Mouse (Mus musculus) midbrain, embryonic 13.5 days (tissue): Measurements from ENCODE around the gene Fam53a. TPM values are rescaled to one million over a fixed set of nuclear protein-coding genes. Genes with fewer than 3 reads are reported as not detected.
A peak's percentile ranks its signal among the peaks of the same experiment; 100 is the strongest.

Source experiments
- ATAC-seq: fragments of 200-750 bp; cut with Nextera tagmentation; 2 replicates; pipeline ENCODE4 v1.8.0; 2017; ENCODE audit warnings: mild to moderate bottlenecking, moderate TSS enrichment, moderate library complexity
- H3K27ac ChIP-seq: fragments of 300-500 bp; sonication (generic); 2 replicates; pipeline ENCODE4 v1.5.1; 2015; ENCODE audit warnings: inconsistent platforms, mild to moderate bottlenecking, moderate library complexity
- H3K27me3 ChIP-seq: fragments of 300-500 bp; sonication (generic); 2 replicates; pipeline ENCODE4 v1.6.1; 2015; ENCODE audit warnings: mild to moderate bottlenecking, inconsistent platforms
- H3K36me3 ChIP-seq: fragments of 300-500 bp; sonication (generic); 2 replicates; pipeline ENCODE4 v1.6.1; 2015; ENCODE audit warnings: mild to moderate bottlenecking, inconsistent platforms
- H3K4me1 ChIP-seq: fragments of 300-500 bp; sonication (generic); replicated peaks from 2 replicates; pipeline ENCODE4 v1.6.1; 2015; ENCODE audit warnings: inconsistent platforms
- H3K4me2 ChIP-seq: fragments of 300-500 bp; sonication (generic); replicated peaks from 2 replicates; pipeline ENCODE4 v1.6.1; 2015; ENCODE audit warnings: moderate library complexity, mild to moderate bottlenecking, inconsistent platforms
- H3K4me3 ChIP-seq: fragments of 300-500 bp; sonication (generic); replicated peaks from 2 replicates; pipeline ENCODE4 v1.5.1; 2015; ENCODE audit warnings: mild to moderate bottlenecking, inconsistent platforms
- H3K9ac ChIP-seq: fragments of 300-500 bp; sonication (generic); replicated peaks from 2 replicates; pipeline ENCODE4 v1.6.1; 2015; ENCODE audit warnings: mild to moderate bottlenecking, inconsistent platforms
- H3K9me3 ChIP-seq: fragments of 300-500 bp; sonication (generic); 2 replicates; pipeline ENCODE4 v1.6.1; 2016; ENCODE audit warnings: mild to moderate bottlenecking, inconsistent platforms
- WGBS: fragments of 180-500 bp; shearing (Covaris S2); methylation state at CpG from one replicate; pipeline ENCODE4 v1.1.7; 2015; 5-methylcytosine and 5-hydroxymethylcytosine counted together
- polyA plus RNA-seq: library from polyadenylated mRNA; unstranded; fragments of >200 nt; fragmentation: Nextera tagmentation; extraction: Ambion mirVana; gene quantifications from 2 replicates; pipeline ENCODE4 v1.2.1, GENCODE M21; 2015

Gene Fam53a
- polyA plus RNA-seq, 1 experiment from 2014 or later, result 41.3 TPM

DNA sequence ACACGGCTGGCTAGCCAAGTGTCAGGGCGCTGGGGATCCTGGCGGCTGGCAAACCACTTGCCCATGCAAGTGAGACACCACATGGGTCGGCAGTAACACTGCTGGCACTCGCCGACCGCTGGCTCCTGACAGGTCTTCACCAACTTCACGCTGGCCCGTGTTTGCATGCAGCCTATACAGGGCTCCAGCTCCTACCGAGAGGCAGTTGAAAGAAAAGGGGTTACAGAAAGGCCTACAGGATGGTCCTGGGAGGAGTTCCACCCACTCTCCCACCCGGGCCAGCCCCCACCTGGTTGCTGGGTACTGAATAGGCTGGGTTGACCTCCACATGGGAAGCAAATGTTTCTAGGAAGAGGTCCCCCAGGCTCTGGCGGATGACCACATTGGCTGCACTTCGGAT lies 25.0 kb upstream of the Fam53a start:
- H3K9me3 ChIP-seq, result no peaks in the 10 kb centered on the region
- 0 out of 2 replicates have a peak overlapping the region, but pooled peaks have one; percentile 19 for H3K9ac ChIP-seq
- WGBS, result 94% methylated on average over 13 of the region's 13 CpGs
- H3K4me1 ChIP-seq, result peaks cover 58% of the 10 kb centered on the region
- H3K27ac ChIP-seq, result no peak overlapping the region
- no peak overlapping the region for H3K4me3 ChIP-seq
- H3K27me3 ChIP-seq, result no peaks in the 10 kb centered on the region
- H3K36me3 ChIP-seq, result peaks cover 24% of the 10 kb centered on the region
- ATAC-seq, result no peak
- H3K4me2 ChIP-seq, result no peak overlapping the region

GRCm38 (mm10) chr5:33652783-33653173 lies 23.3 kb upstream of the Fam53a start:
- no peaks in the 10 kb centered on the region for H3K27me3 ChIP-seq
- H3K27ac ChIP-seq, result peak overlapping the region; percentile 96
- peak overlapping the region; percentile 57 for H3K9ac ChIP-seq
- H3K9me3 ChIP-seq, result no peaks in the 10 kb centered on the region
- H3K4me3 ChIP-seq, result peak overlapping the region; percentile 67
- WGBS, result 4% methylated on average over 9 of the region's 9 CpGs
- H3K36me3 ChIP-seq, result peaks cover 37% of the 10 kb centered on the region
- ATAC-seq, result no peak; the same call in 1 of the 2 replicates
- H3K4me2 ChIP-seq, result peak overlapping the region; percentile 79
- peaks cover 51% of the 10 kb centered on the region for H3K4me1 ChIP-seq

DNA sequence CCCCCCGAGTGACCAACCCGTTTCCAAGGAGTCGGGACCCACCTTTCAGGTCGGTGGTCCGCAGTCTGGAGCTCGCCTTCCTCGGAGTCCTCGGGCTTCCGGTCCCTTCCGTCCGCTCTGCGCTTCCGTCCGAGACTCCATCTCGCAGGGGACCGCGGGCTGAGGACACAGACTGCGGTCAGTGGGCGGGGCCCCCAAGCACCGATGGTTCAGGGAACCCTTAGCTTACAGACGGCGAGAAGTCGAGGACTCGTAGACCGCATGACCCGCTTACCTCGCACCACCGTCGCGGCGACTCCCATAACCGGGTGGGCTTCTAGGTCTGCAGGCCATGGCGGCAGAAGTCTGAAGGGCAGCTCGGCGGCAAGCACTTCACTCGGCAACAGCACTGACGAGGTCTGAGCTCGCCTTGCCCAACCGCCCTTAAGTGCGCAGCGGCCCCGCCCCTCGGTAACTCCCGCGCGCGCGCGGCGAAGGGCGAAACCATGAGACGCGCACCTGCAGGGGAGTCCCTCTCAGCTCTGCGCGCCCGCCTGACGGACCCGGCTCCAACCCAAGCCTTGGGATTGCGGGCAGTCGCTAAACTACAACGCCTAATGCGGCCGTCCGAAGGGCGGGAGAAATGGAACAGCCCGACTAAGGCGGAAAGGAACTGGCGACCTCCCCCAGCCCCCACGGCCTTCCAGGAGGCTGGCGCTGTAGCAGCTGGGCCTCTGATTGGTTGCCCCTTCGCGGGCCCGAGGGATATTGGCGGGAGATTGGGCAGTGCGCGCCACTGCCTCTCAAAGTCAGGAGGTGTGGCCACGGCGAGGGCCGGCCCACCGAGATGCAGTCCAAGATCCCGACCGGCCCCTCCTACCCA lies 22.7 kb upstream of the Fam53a start, which contains the start of gene Slbp:
Gene Slbp, minus strand, starts transcription at position 654 of the 862 bp plus-strand sequence.
- no peaks in the 10 kb centered on the region for H3K27me3 ChIP-seq
- WGBS, result under 1% methylated on average over 82 of the region's 82 CpGs

DNA sequence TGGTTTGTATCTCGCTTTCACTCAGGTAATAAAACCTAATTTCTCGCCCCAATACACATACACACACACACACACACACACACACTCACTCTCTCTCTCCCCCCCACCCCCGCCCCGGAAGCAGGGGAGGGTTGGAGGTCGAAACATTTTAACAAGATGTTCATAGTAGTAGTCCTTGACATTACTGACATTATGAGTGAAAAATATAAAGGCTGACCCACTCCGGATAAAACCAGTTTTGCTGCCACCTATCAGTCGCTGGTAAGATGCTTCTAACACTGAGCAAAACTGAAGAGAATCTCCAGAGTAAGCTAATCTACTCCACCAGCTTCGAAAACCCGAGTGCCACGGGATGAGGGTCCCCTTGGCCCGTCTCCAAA lies 22.1 kb upstream of the Fam53a start:
- ATAC-seq, result no peak

More for the DNA sequence above, 22.7 kb upstream of the Fam53a start, which contains the start of gene Slbp:
- H3K9me3 ChIP-seq, result no peaks in the 10 kb centered on the region
- peak within 1 kb of the TSS; percentile 96 for H3K27ac ChIP-seq
- peak within 1 kb of the TSS; percentile 67 for H3K4me3 ChIP-seq
- peak; percentile 96 for ATAC-seq
- H3K36me3 ChIP-seq, result peaks cover 44% of the 10 kb centered on the region
- H3K4me1 ChIP-seq, result peaks cover 49% of the 10 kb centered on the region
- H3K4me2 ChIP-seq, result peak within 1 kb of the TSS; percentile 79
- H3K9ac ChIP-seq, result peak within 1 kb of the TSS; percentile 78

DNA sequence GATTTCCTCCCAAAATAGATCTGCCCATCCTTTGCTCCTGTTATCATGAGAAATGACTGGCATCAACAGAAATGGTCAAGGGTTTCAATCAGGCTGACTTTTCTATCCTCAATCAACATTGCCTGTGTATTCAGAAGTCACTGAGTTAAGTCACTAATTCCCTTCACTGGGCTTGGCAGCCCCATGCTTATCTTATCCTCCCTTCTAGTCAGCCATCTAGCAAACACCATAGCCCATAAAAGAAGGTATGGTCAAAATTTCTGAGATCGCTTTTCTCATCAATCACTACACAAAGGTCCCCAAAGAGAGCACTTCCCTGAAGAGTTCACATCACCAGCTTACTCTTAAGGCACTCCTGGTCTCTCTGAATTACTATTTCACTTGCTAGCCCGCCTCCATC lies 21.6 kb upstream of the Fam53a start:
- Histone ChIP-seq H3K4me1 (peaks cover 37% of the 10 kb centered on the region), H3K36me3 (peaks cover 55% of the 10 kb centered on the region), H3K27ac (peak overlapping the region; percentile 96), H3K9ac (peak overlapping the region; percentile 78), H3K4me2 (peak overlapping the region; percentile 79), H3K9me3 (no peaks in the 10 kb centered on the region), H3K4me3 (peak overlapping the region; percentile 67), H3K27me3 (no peaks in the 10 kb centered on the region)
- 10% methylated on average over 2 of the region's 2 CpGs for WGBS
- ATAC-seq, result no peak

More for the DNA sequence above, 22.1 kb upstream of the Fam53a start:
- Histone ChIP-seq H3K9me3 (no peaks in the 10 kb centered on the region), H3K4me1 (peaks cover 42% of the 10 kb centered on the region), H3K36me3 (peaks cover 50% of the 10 kb centered on the region), H3K9ac (peak overlapping the region; percentile 78), H3K27ac (peak overlapping the region; percentile 96), H3K4me3 (peak overlapping the region; percentile 67), H3K4me2 (peak overlapping the region; percentile 79), H3K27me3 (no peaks in the 10 kb centered on the region)
- under 1% methylated on average over 11 of the region's 11 CpGs for WGBS

DNA sequence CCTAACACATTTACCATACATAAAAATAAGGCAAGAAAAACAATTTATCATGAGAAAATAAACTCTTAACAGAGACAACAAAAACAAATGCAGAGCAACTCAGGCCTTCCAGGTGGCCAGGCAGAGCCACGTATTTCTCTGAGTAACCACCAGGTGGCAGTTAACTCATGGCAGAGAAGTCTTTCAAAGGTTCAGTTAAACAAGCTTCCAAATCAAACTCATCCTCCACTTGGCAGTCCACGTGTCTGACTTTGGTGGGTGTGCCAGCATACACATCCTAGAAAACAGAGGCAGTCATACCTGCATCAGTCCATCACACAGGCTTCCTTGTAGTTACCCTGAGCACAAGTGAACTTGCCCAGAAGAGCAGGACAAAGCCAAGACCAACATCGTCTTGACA lies 11.2 kb upstream of the Fam53a start:
- H3K4me2 ChIP-seq, result no peak overlapping the region
- WGBS, result 45% methylated on average over 3 of the region's 3 CpGs
- H3K4me3 ChIP-seq, result no peak overlapping the region
- no peaks in the 10 kb centered on the region for H3K27me3 ChIP-seq
- H3K9ac ChIP-seq, result no peak overlapping the region
- no peaks in the 10 kb centered on the region for H3K9me3 ChIP-seq
- peaks cover 69% of the 10 kb centered on the region for H3K36me3 ChIP-seq
- H3K4me1 ChIP-seq, result no peaks in the 10 kb centered on the region
- no peak for ATAC-seq
- no peak overlapping the region for H3K27ac ChIP-seq

GRCm38 (mm10) chr5:33638826-33639225 lies 9.4 kb upstream of the Fam53a start:
- no peaks in the 10 kb centered on the region for H3K27me3 ChIP-seq
- ATAC-seq, result no peak
- WGBS, result 80% methylated on average over 4 of the region's 4 CpGs
- H3K4me1 ChIP-seq, result no peaks in the 10 kb centered on the region
- H3K4me3 ChIP-seq, result no peak overlapping the region
- peak overlapping the region; percentile 50 for H3K9ac ChIP-seq
- H3K36me3 ChIP-seq, result peaks cover 59% of the 10 kb centered on the region
- H3K9me3 ChIP-seq, result no peaks in the 10 kb centered on the region
- no peak overlapping the region for H3K4me2 ChIP-seq
- H3K27ac ChIP-seq, result no peak overlapping the region

DNA sequence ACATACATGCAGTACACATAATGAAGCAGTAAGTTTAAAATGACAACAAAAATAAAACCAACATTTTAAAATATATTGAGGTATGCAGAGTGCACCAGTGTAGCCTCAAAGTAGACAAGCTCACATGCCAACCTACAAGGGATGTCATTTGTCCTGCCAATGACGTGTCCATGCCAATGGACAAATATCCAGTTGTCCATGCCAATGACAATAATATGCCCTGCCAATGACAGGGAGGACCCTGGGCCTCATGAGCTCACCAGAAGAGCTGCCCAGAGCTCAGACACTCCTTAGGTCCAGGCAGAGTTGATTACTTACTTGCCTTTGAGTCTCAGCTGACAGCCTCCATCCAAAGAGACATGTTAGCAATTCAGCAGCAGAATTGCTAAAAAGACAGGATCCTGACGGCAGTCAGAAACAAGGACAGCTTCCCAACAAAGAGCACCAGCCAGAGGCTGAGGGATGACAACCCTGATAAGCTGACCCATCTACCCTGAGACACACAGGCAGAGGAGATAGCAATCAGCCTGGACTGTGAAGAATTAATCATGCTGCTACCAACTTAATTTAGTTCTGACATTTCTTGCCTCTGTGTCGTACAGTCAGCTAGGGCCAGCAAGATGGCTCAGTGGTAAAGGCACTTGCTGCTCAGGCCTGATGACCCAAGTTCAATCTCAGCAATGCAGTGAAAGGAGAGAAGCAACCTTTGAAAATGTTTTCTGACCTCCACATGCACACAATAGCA lies 8.3 kb upstream of the Fam53a start:
- H3K4me2 ChIP-seq, result no peak overlapping the region
- H3K27ac ChIP-seq, result 0 out of 2 replicates have a peak overlapping the region, but pooled peaks have one; percentile 14
- peaks cover 48% of the 10 kb centered on the region for H3K36me3 ChIP-seq
- H3K4me1 ChIP-seq, result no peaks in the 10 kb centered on the region
- H3K9ac ChIP-seq, result no peak overlapping the region
- no peaks in the 10 kb centered on the region for H3K9me3 ChIP-seq
- no peak for ATAC-seq
- WGBS, result 79% methylated on average over 3 of the region's 3 CpGs
- H3K4me3 ChIP-seq, result no peak overlapping the region
- H3K27me3 ChIP-seq, result no peaks in the 10 kb centered on the region

GRCm38 (mm10) chr5:33635361-33635760 lies 5.9 kb upstream of the Fam53a start:
- Histone ChIP-seq H3K4me3 (no peak overlapping the region), H3K36me3 (peaks cover 29% of the 10 kb centered on the region), H3K9ac (no peak overlapping the region), H3K27me3 (no peaks in the 10 kb centered on the region), H3K27ac (no peak overlapping the region), H3K4me1 (peaks cover 5% of the 10 kb centered on the region), H3K4me2 (no peak overlapping the region), H3K9me3 (no peaks in the 10 kb centered on the region)
- WGBS, result 89% methylated on average over 3 of the region's 3 CpGs
- no peak for ATAC-seq

- 90% methylated on average over 1 of the region's 1 CpGs for WGBS
- Histone ChIP-seq H3K4me2 (no peak overlapping the region), H3K4me3 (no peak overlapping the region), H3K9ac (no peak overlapping the region), H3K9me3 (no peaks in the 10 kb centered on the region), H3K36me3 (peaks cover 9% of the 10 kb centered on the region; the same call in 1 of the 2 replicates), H3K4me1 (peaks cover 23% of the 10 kb centered on the region), H3K27me3 (no peaks in the 10 kb centered on the region), H3K27ac (no peak overlapping the region)
- ATAC-seq, result no peak
These were observed 3.1 kb upstream of the Fam53a start for GRCm38 (mm10) chr5:33632526-33632925.

GRCm38 (mm10) chr5:33630615-33631014 lies 1.2 kb upstream of the Fam53a start:
- Histone ChIP-seq H3K27me3 (no peaks in the 10 kb centered on the region), H3K9ac (peak overlapping the region; percentile 56; the same call in 1 of the 2 replicates), H3K27ac (no peak overlapping the region), H3K9me3 (no peaks in the 10 kb centered on the region), H3K4me3 (peak overlapping the region; percentile 85), H3K4me2 (peak overlapping the region; percentile 96), H3K4me1 (peaks cover 23% of the 10 kb centered on the region), H3K36me3 (peaks cover 6% of the 10 kb centered on the region; the same call in 1 of the 2 replicates)
- ATAC-seq, result no peak
- 84% methylated on average over 4 of the region's 4 CpGs for WGBS

DNA sequence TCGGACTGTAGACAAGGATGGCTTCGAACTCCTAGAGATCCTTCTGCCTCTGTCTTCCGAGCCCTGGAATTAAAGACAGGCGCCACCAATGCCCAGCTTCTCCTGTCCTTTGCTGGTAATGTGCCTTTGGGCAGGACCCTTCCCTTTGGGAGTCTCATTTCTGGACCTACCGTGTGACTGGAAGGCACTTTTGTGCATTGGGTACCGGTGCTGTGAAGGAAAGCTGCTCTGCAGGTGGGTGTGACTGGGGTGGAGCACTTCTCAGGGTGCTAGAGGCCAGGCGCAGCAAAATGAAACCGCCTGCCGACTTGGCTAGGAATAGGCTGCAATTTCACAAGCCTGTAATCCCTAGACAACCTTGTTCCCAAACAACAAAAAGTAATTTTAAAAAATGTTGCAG lies 626 bp upstream of the Fam53a start:
- H3K9me3 ChIP-seq, result no peaks in the 10 kb centered on the region
- peaks cover 23% of the 10 kb centered on the region for H3K4me1 ChIP-seq
- peak overlapping the region; percentile 41; the same call in 1 of the 2 replicates for H3K27ac ChIP-seq
- H3K36me3 ChIP-seq, result peaks cover 6% of the 10 kb centered on the region; the same call in 1 of the 2 replicates
- 9% methylated on average over 9 of the region's 9 CpGs for WGBS
- H3K9ac ChIP-seq, result peak overlapping the region; percentile 56
- peak overlapping the region; percentile 96 for H3K4me2 ChIP-seq
- peak; percentile 35 for ATAC-seq
- H3K4me3 ChIP-seq, result peak overlapping the region; percentile 85
- no peaks in the 10 kb centered on the region for H3K27me3 ChIP-seq
